Mouse (Mus musculus) G1E (cell line): ENCODE results near the gene Upk2. TPM values are rescaled to one million over a fixed set of nuclear protein-coding genes. Genes with fewer than 3 reads are reported as not detected.
A peak's percentile ranks its signal among the peaks of the same experiment; 100 is the strongest.

Experiments
- ATAC-seq: 2 replicates; pipeline ENCODE4 v1.8.0; 2016; ENCODE audit warnings: mild to moderate bottlenecking; ENCODE audit not compliant: insufficient number of reproducible peaks, poor library complexity, low FRiP score, severe bottlenecking; ENCODE audit errors: extremely low read depth
- DNase-seq: peaks from one replicate; pipeline ENCODE4 v3.0.0; 2012; ENCODE audit warnings: low spot score
- H3K27me3 ChIP-seq: 2 replicates; pipeline ENCODE4 v1.6.1; 2012; ENCODE audit warnings: mild to moderate bottlenecking, low read length, inconsistent platforms; ENCODE audit not compliant: insufficient read depth
- H3K36me3 ChIP-seq: replicated peaks from 2 replicates; pipeline ENCODE3; 2012; ENCODE audit warnings: mild to moderate bottlenecking, inconsistent platforms
- H3K4me1 ChIP-seq: 2 replicates; pipeline ENCODE4 v1.6.1; 2012; ENCODE audit warnings: low read depth, low read length, inconsistent platforms, mixed read lengths; ENCODE audit not compliant: insufficient read depth
- H3K4me3 ChIP-seq: 2 replicates; pipeline ENCODE4 v1.5.1; 2012; ENCODE audit warnings: low read depth, mild to moderate bottlenecking, inconsistent platforms, low read length, moderate library complexity, mixed read lengths
- H3K9me3 ChIP-seq: replicated peaks from 2 replicates; pipeline ENCODE4 v1.6.1; 2012; ENCODE audit warnings: inconsistent platforms
- CTCF ChIP-seq: IDR thresholded peaks from 2 replicates; pipeline ENCODE4 v1.5.1; 2012; ENCODE audit warnings: low read depth, low read length, inconsistent platforms, mixed read lengths
- GATA1 ChIP-seq: IDR thresholded peaks from 2 replicates; pipeline ENCODE4 v1.6.1; 2012; ENCODE audit warnings: borderline replicate concordance, low read length, inconsistent platforms, mixed read lengths
- GATA2 ChIP-seq: IDR thresholded peaks from 2 replicates; pipeline ENCODE4 v1.6.1; 2012; ENCODE audit warnings: low read depth, low read length, inconsistent platforms, borderline replicate concordance
- POLR2AphosphoS5 ChIP-seq: IDR thresholded peaks from 2 replicates; pipeline ENCODE4 v1.6.1; 2012; ENCODE audit warnings: low read depth, low read length, inconsistent platforms; ENCODE audit not compliant: insufficient replicate concordance
- TAL1 ChIP-seq: conservative IDR thresholded peaks from 2 replicates; pipeline ENCODE4 v1.6.1; 2012; ENCODE audit warnings: low read depth, low read length, inconsistent platforms, mixed read lengths
- polyA plus RNA-seq: library from polyadenylated mRNA; stranded (reverse); fragments of >175 nt; gene quantifications from 2 replicates; pipeline ENCODE4 v1.2.3, GENCODE M21; 2012
- total RNA-seq, 2 experiments: library from RNA; stranded (forward) in 1 of 2; stranded (reverse) in 1 of 2; fragments of 200-1000 nt in 1 of 2; fragments of >200 nt in 1 of 2; fragmentation: Nextera tagmentation in 1 of 2; gene quantifications; 2 replicates each; pipeline ENCODE4 v1.2.3; 2014 to 2017

Gene Upk2
- not detected in 2 replicates for total RNA-seq (2014; fragmentation: Nextera tagmentation)
- total RNA-seq (2017) = not detected in 2 replicates
- polyA plus RNA-seq = not detected in 2 replicates

GRCm38 (mm10) chr9:44454891-44455220, at the start of gene Upk2:
Gene Upk2, minus strand, starts transcription at chr9:44454976.
- no peaks in the 10 kb centered on the region for H3K9me3 ChIP-seq
- TF ChIP-seq CTCF (no peak), POLR2AphosphoS5 (no peak), GATA1 (no peak)
- H3K36me3 ChIP-seq = no peaks in the 10 kb centered on the region
- ATAC-seq (no peak), DNase-seq (no peak)
- peaks cover 44% of the 10 kb centered on the region for H3K27me3 ChIP-seq
- no peaks in the 10 kb centered on the region for H3K4me1 ChIP-seq
- no peak within 1 kb of the TSS for H3K4me3 ChIP-seq

DNA sequence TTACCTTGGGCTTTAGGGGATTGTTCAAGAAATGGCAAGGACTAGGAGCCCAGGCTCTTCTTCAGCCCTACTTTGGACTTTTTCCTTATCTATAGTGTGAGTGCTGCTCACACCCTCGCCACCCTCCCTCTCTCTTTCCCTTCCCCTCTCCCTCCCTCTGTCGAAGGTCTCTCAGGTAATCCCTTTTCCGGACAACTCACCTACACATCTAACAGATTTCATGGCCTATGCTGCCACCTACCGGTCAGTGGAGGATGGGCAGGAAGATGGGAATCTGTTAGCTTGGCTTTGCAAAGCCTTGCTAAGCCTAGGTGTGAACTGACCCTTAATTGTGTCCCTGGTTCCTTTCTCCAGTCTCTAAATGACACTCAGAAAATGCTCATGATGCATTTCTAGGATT, 47.2 kb upstream of the Upk2 start:
- peaks cover 46% of the 10 kb centered on the region for H3K27me3 ChIP-seq
- H3K4me1 ChIP-seq = peaks cover 14% of the 10 kb centered on the region; the same call in 1 of the 2 replicates
- peak; percentile 58 for DNase-seq
- no peaks in the 10 kb centered on the region for H3K36me3 ChIP-seq
- no peaks in the 10 kb centered on the region for H3K9me3 ChIP-seq
- TF ChIP-seq CTCF = peak; percentile 92
- no peak for TF ChIP-seq POLR2AphosphoS5
- ATAC-seq = no peak
- no peak overlapping the region for H3K4me3 ChIP-seq

DNA sequence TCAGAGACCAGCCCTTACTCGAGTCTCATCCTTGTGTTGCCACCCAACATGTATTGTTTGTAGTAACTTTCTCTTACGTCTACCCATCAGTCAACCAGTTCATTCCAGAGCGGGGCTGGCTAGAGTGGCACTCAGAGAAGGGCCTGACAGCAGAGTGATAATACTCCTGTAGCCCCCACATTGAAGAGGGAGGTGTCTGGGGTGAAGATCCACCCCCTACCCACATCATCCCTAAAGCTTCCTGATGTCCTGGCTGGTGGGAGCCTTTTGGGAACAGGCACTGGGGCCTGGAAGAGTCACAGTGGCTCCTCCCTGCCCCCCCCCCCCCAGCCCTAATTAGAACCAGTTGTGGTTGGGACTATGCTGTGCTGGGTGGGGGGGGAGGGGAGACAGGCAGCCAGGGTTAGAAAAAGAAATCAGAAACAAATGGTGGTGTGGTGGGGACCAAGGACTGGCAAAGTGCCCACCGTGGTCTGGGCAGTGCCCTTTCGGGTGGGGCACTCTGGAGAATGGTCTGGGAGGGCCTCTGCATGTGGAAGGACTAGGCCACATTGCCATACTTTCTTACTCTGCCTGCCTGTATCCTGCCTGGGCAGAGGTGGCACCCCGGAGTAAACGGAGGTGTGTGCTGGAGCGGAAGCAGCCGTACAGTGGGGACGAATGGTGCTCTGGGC, 46.6 kb upstream of the Upk2 start:
- Histone ChIP-seq H3K36me3 (no peaks in the 10 kb centered on the region), H3K4me1 (peaks cover 14% of the 10 kb centered on the region; the same call in 1 of the 2 replicates), H3K4me3 (peak overlapping the region; percentile 14; the same call in 1 of the 2 replicates), H3K27me3 (peaks cover 49% of the 10 kb centered on the region), H3K9me3 (no peaks in the 10 kb centered on the region)
- no peak for DNase-seq
- ATAC-seq = no peak
- TF ChIP-seq TAL1 = no peak
- TF ChIP-seq CTCF = no peak
- TF ChIP-seq GATA2 = no peak
- no peak for TF ChIP-seq POLR2AphosphoS5
- TF ChIP-seq GATA1 = no peak

GRCm38 (mm10) chr9:44500638-44501175, 45.9 kb upstream of the Upk2 start:
- no peaks in the 10 kb centered on the region for H3K9me3 ChIP-seq
- H3K4me3 ChIP-seq = no peak overlapping the region
- peaks cover 51% of the 10 kb centered on the region for H3K27me3 ChIP-seq
- H3K36me3 ChIP-seq = no peaks in the 10 kb centered on the region
- ATAC-seq = no peak
- TF ChIP-seq TAL1 (no peak), GATA2 (no peak), POLR2AphosphoS5 (no peak), CTCF (no peak), GATA1 (no peak)
- DNase-seq = no peak
- peaks cover 10% of the 10 kb centered on the region; the same call in 1 of the 2 replicates for H3K4me1 ChIP-seq

- H3K27me3 ChIP-seq = peaks cover 48% of the 10 kb centered on the region
- H3K36me3 ChIP-seq = no peaks in the 10 kb centered on the region
- H3K9me3 ChIP-seq = no peaks in the 10 kb centered on the region
- TF ChIP-seq GATA2 (no peak), POLR2AphosphoS5 (no peak), TAL1 (no peak), CTCF (no peak), GATA1 (no peak)
- peaks cover 8% of the 10 kb centered on the region; the same call in 1 of the 2 replicates for H3K4me1 ChIP-seq
- ATAC-seq (no peak), DNase-seq (no peak)
- no peak overlapping the region for H3K4me3 ChIP-seq
Observed at GRCm38 (mm10) chr9:44500163-44500533, 45.4 kb upstream of the Upk2 start.

DNA sequence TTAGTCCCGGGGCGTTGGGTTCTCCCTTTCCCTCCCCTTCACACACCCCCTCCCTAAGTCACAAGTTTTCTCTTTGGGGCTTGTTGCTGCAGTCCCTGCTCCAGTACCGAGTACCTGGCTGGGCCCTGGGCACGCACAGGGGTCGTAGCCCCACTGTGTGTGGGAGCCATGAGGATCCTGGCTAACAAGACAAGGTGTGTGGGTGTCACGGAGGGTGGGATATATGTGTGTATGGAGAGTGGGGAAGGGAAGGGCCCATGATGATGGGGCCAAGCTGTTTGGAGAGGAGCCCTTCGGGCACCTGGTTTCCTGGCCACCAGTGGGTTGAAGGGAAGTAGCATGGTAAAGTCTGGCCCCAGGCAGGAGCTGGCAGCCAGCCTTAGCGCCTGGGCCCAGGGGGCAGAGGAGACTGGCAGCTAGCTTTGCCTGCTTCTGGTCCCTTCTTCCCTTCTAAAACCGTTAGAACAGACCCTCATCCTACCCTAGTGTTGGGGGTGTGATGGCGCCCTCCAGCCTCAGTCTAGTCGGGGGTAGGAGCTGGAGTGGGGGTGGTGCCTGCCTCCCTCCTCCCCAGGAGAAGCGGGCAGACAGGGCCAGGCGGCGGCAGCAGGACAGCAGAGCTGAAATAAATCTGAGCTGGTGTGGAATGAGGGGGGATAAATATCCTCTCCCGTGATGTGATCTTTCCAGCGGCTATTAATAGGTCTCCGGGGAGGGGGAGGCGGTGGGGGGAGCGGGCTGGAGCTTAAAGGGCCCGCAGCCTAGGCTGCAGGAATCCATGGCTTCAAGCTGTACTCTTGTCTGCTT, 44.8 kb upstream of the Upk2 start:
- DNase-seq = no peak
- Histone ChIP-seq H3K36me3 (no peaks in the 10 kb centered on the region), H3K9me3 (no peaks in the 10 kb centered on the region), H3K4me1 (peaks cover 8% of the 10 kb centered on the region; the same call in 1 of the 2 replicates), H3K27me3 (peaks cover 51% of the 10 kb centered on the region), H3K4me3 (no peak overlapping the region)
- ATAC-seq = no peak
- no peak for TF ChIP-seq GATA1
- TF ChIP-seq GATA2 = no peak
- no peak for TF ChIP-seq TAL1
- no peak for TF ChIP-seq CTCF
- no peak for TF ChIP-seq POLR2AphosphoS5
